Mouse (Mus musculus): ENCODE data around the gene Cmip.

- TF ChIP-seq USF1 (IDR thresholded peaks at IDR 0.05; ENCODE audit: low read depth), result no peak
- no peak for TF ChIP-seq CTCF (IDR thresholded peaks at IDR 0.05; ENCODE audit: control insufficient read depth, insufficient read depth, insufficient read length)
Observed at GRCm38 (mm10) chr8:117335423-117335822, 78.6 kb downstream of the Cmip start.

Measured in C2C12 (cell line).